Mouse (Mus musculus) forebrain, embryonic 14.5 days (tissue): ENCODE measurements around the gene Adh1. TPM values are rescaled to one million over a fixed set of nuclear protein-coding genes. Genes with fewer than 3 reads are reported as not detected.

ENCODE experiments used
- ATAC-seq: fragments of 200-750 bp; cut with Nextera tagmentation; 2 replicates; pipeline ENCODE4 v1.8.0; 2017; ENCODE audit warnings: mild to moderate bottlenecking, moderate library complexity
- DNase-seq: peaks from one replicate; pipeline ENCODE4 v3.0.0-alpha.2; 2015; ENCODE audit warnings: low spot score
- H3K27ac ChIP-seq: fragments of 300-500 bp; sonication (generic); 2 replicates; pipeline ENCODE4 v1.5.1; 2014; ENCODE audit warnings: low read depth, mild to moderate bottlenecking, control low read depth, low read length, moderate library complexity
- H3K27me3 ChIP-seq: fragments of 300-500 bp; sonication (generic); replicated peaks from 2 replicates; pipeline ENCODE4 v1.6.1; 2014; ENCODE audit warnings: low read length, control low read depth, mixed read lengths; ENCODE audit not compliant: control insufficient read depth, insufficient read depth
- H3K36me3 ChIP-seq: fragments of 300-500 bp; sonication (generic); 2 replicates; pipeline ENCODE4 v1.6.1; 2014; ENCODE audit warnings: low read length, control low read depth; ENCODE audit not compliant: control insufficient read depth, insufficient read depth
- H3K4me1 ChIP-seq: fragments of 300-500 bp; sonication (generic); 2 replicates; pipeline ENCODE4 v1.6.1; 2014; ENCODE audit warnings: antibody characterized with exemption, low read length, control low read depth; ENCODE audit not compliant: control insufficient read depth, insufficient read depth
- H3K4me2 ChIP-seq: fragments of 300-500 bp; sonication (generic); 2 replicates; pipeline ENCODE4 v1.6.1; 2014; ENCODE audit warnings: mild to moderate bottlenecking, control low read depth, low read length
- H3K4me3 ChIP-seq: fragments of 300-500 bp; sonication (generic); 2 replicates; pipeline ENCODE4 v1.5.1; 2014; ENCODE audit warnings: low read depth, low read length, control low read depth
- H3K9ac ChIP-seq: fragments of 300-500 bp; sonication (generic); 2 replicates; pipeline ENCODE4 v1.6.1; 2014; ENCODE audit warnings: mild to moderate bottlenecking, low read length, control low read depth, moderate library complexity
- H3K9me3 ChIP-seq: fragments of 300-500 bp; sonication (generic); replicated peaks from 2 replicates; pipeline ENCODE4 v1.6.1; 2016; ENCODE audit warnings: low read length, control low read depth, mixed read lengths; ENCODE audit not compliant: control insufficient read depth
- WGBS: fragments of 180-500 bp; shearing (Covaris S2); extraction: QIAGEN DNeasy Blood & Tissue Kit; methylation state at CpG from one replicate; pipeline ENCODE4 v1.1.7; 2014; 5-methylcytosine and 5-hydroxymethylcytosine counted together
- polyA plus RNA-seq: library from polyadenylated mRNA; unstranded; fragments of >200 nt; fragmentation: Nextera tagmentation; extraction: Ambion mirVana; gene quantifications from 2 replicates; pipeline ENCODE4 v1.2.1, GENCODE M21; 2014

Adh1 gene
- polyA plus RNA-seq, 1 experiment from 2014 or later, result 0.47 TPM

DNA sequence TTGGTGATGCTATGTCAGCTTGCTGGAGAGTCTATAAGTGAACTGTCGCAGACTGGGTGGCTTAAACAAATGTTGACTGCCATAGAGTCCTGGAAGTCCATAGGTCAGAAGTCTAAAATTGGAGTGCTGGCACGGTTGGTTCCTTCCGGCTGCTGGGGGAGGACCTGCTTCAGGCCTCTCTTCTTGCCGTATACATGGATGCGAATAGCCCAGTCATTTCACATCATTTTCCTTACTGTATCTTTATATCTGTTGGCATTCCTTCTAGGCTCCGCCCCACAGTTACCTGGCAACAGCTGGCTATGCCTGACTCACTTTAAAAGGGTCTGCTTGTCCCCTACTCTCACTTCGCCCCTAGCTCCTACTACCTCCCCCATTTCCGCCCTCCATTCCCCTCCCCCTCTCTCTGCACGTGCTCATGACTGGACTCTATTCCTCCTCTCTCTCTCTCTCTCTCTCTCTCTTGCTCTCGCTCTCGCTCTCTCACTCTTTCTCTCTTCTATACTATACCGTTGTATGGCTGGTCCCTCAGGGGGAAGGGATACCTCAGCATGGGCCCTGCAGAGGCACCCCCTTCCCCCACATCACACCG lies 36.3 kb upstream of the Adh1 start:
- 85% methylated on average over 13 of the region's 13 CpGs for WGBS
- H3K4me1 ChIP-seq, result no peaks in the 10 kb centered on the region
- ATAC-seq, result no peak

DNA sequence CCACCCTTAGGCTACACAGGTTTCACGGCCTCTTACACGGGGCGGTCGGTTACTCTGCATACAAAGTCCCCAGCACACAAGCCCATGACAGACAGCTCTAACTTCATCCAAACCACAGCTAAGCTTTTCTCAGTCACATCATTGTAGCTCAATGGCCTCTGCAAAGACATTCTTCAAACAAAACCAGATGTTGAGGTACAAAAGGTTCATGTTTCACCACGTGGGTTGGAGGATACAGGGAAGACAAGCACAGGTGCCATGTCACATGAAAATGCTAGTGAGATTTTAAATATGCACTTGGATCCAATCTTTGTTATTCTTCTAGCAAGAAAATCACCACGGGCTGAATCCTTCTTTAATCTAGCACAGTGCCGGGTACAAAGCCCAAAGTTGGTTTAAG lies 35.5 kb upstream of the Adh1 start:
- Histone ChIP-seq H3K4me3 (no peak overlapping the region), H3K27ac (no peak overlapping the region), H3K4me1 (no peaks in the 10 kb centered on the region), H3K27me3 (no peaks in the 10 kb centered on the region), H3K4me2 (no peak overlapping the region), H3K36me3 (no peaks in the 10 kb centered on the region), H3K9ac (no peak overlapping the region), H3K9me3 (no peaks in the 10 kb centered on the region)
- no peak for ATAC-seq
- DNase-seq, result no peak
- WGBS, result 73% methylated on average over 7 of the region's 7 CpGs

More for the DNA sequence above, 36.3 kb upstream of the Adh1 start:
- Histone ChIP-seq H3K9ac (no peak overlapping the region), H3K4me2 (no peak overlapping the region), H3K4me3 (no peak overlapping the region), H3K27me3 (no peaks in the 10 kb centered on the region), H3K9me3 (no peaks in the 10 kb centered on the region), H3K27ac (no peak overlapping the region), H3K36me3 (no peaks in the 10 kb centered on the region)
- DNase-seq, result no peak

DNA sequence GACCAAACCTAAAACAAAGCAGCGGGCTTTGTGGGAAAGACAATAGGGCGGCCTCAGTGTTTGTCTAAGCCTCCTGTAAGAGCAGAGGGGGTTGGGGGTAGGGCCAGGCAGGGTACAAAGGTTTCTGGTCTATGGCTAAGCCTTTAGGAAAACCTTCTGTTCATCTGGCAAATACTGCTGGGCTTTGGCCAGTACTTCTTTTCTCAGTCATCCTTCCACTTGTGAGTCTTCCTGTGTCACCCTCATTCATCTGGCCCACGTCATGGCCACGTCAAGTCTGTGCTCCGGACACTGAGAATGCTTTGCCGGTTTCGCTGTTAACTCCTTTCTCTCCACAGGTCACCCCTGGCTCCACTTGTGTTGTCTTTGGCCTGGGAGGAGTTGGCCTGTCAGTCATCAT lies 34.9 kb upstream of the Adh1 start:
- Histone ChIP-seq H3K27ac (no peak overlapping the region), H3K4me2 (no peak overlapping the region), H3K27me3 (no peaks in the 10 kb centered on the region), H3K4me1 (no peaks in the 10 kb centered on the region), H3K36me3 (no peaks in the 10 kb centered on the region), H3K9me3 (no peaks in the 10 kb centered on the region), H3K9ac (no peak overlapping the region), H3K4me3 (no peak overlapping the region)
- no peak for DNase-seq
- 54% methylated on average over 7 of the region's 7 CpGs for WGBS
- ATAC-seq, result no peak

DNA sequence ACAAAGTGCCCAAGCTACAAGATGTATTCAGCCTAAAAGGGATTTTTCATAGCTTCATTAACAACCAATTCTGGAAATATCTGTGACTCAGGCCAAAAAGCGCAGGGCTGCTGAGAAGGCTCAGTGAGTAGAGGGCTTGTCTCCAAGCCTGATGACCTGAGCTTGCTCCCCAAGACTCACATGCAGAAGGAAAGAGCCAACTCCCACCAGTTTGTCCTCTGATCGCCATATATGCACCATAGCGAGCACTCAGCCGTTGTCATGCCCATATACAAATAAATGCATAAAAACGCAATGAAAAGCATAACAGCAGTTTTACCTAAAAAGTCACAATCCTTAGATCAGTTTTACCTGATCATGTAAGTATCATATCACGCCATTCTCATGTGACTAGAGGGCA lies 34.3 kb upstream of the Adh1 start:
- WGBS, result 94% methylated on average over 6 of the region's 6 CpGs
- Histone ChIP-seq H3K4me2 (no peak overlapping the region), H3K4me3 (no peak overlapping the region), H3K9me3 (no peaks in the 10 kb centered on the region), H3K27me3 (no peaks in the 10 kb centered on the region), H3K9ac (no peak overlapping the region), H3K27ac (no peak overlapping the region), H3K36me3 (no peaks in the 10 kb centered on the region), H3K4me1 (no peaks in the 10 kb centered on the region)
- ATAC-seq (no peak), DNase-seq (no peak)

DNA sequence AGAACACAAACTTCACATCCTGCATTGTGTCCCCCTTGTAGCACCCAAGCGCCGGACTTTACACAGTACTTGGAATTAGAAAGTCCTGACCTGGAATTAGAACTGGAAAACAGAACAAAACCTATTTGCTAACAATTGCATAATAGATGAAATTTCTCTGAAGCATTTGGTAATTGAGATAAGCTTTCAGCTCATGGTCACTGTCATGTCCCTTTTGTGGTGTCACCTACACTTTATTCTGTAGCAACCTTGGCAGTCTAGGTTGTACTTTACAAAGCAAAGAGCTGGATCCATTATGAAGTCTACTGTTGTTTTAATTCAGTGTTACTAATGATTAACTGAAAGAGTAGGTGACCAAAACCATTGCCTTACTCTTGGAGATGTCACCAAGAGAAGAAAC lies 33.7 kb upstream of the Adh1 start:
- Histone ChIP-seq H3K27me3 (no peaks in the 10 kb centered on the region), H3K27ac (no peak overlapping the region), H3K4me3 (no peak overlapping the region), H3K4me2 (no peak overlapping the region), H3K36me3 (no peaks in the 10 kb centered on the region), H3K9ac (no peak overlapping the region), H3K4me1 (no peaks in the 10 kb centered on the region), H3K9me3 (no peaks in the 10 kb centered on the region)
- 94% methylated on average over 2 of the region's 2 CpGs for WGBS
- ATAC-seq (no peak), DNase-seq (no peak)

DNA sequence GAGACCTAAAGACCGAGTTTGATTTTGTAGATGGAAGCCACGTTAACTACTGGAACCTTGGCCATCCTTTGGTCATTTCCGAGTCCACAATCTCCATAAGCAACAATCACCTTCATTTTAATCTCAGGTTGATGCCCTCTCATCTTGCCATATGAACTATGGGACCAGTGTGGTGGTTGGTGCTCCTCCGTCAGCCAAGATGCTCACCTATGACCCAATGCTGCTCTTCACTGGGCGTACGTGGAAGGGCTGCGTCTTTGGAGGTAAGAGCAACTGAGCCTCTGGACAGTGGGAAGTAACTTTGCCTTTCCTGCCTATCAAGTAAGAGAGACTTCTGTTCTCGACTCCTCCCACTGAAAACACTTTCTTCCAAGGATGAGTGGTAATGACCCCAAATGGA lies 33.0 kb upstream of the Adh1 start:
- no peak overlapping the region for H3K4me3 ChIP-seq
- H3K9me3 ChIP-seq, result no peaks in the 10 kb centered on the region
- 91% methylated on average over 8 of the region's 8 CpGs for WGBS
- H3K4me1 ChIP-seq, result no peaks in the 10 kb centered on the region
- no peaks in the 10 kb centered on the region for H3K27me3 ChIP-seq
- DNase-seq (no peak), ATAC-seq (no peak)
- H3K36me3 ChIP-seq, result no peaks in the 10 kb centered on the region
- H3K9ac ChIP-seq, result no peak overlapping the region
- no peak overlapping the region for H3K27ac ChIP-seq
- no peak overlapping the region for H3K4me2 ChIP-seq

- ATAC-seq (no peak), DNase-seq (no peak)
- Histone ChIP-seq H3K4me3 (no peak overlapping the region), H3K9ac (no peak overlapping the region), H3K9me3 (no peaks in the 10 kb centered on the region), H3K27me3 (no peaks in the 10 kb centered on the region), H3K27ac (no peak overlapping the region), H3K4me1 (no peaks in the 10 kb centered on the region), H3K36me3 (no peaks in the 10 kb centered on the region), H3K4me2 (no peak overlapping the region)
- whole genome bisulfite sequencing, result 93% methylated on average over 1 of the region's 1 CpGs
Observed at GRCm38 (mm10) chr3:138229448-138229847, 31.3 kb upstream of the Adh1 start.

GRCm38 (mm10) chr3:138230266-138230665 lies 30.5 kb upstream of the Adh1 start:
- no peak for ATAC-seq
- H3K4me2 ChIP-seq, result no peak overlapping the region
- H3K27me3 ChIP-seq, result no peaks in the 10 kb centered on the region
- H3K9me3 ChIP-seq, result no peaks in the 10 kb centered on the region
- no peaks in the 10 kb centered on the region for H3K4me1 ChIP-seq
- H3K9ac ChIP-seq, result no peak overlapping the region
- H3K36me3 ChIP-seq, result no peaks in the 10 kb centered on the region
- WGBS, result 79% methylated on average over 3 of the region's 3 CpGs
- DNase-seq, result no peak
- H3K27ac ChIP-seq, result no peak overlapping the region
- no peak overlapping the region for H3K4me3 ChIP-seq

GRCm38 (mm10) chr3:138231531-138231930 lies 29.3 kb upstream of the Adh1 start:
- H3K27ac ChIP-seq, result no peak overlapping the region
- no peak overlapping the region for H3K4me3 ChIP-seq
- H3K36me3 ChIP-seq, result no peaks in the 10 kb centered on the region
- H3K27me3 ChIP-seq, result no peaks in the 10 kb centered on the region
- H3K9me3 ChIP-seq, result no peaks in the 10 kb centered on the region
- no peaks in the 10 kb centered on the region for H3K4me1 ChIP-seq
- H3K9ac ChIP-seq, result no peak overlapping the region
- no peak for ATAC-seq
- DNase-seq, result no peak
- 89% methylated on average over 2 of the region's 2 CpGs for WGBS
- H3K4me2 ChIP-seq, result no peak overlapping the region
